Mouse (Mus musculus): ENCODE measurements around the gene Mfap5.
"Not testable (repeated sequence)": the region's sequence is repeated elsewhere in the genome, so short reads cannot be mapped to it uniquely, and the experiment has no call there.

The Mfap5 gene

GRCm38 (mm10) chr6:122565070-122565784 is 59.6 kb downstream of the Mfap5 start:
- no peak for DNase-seq

DNA sequence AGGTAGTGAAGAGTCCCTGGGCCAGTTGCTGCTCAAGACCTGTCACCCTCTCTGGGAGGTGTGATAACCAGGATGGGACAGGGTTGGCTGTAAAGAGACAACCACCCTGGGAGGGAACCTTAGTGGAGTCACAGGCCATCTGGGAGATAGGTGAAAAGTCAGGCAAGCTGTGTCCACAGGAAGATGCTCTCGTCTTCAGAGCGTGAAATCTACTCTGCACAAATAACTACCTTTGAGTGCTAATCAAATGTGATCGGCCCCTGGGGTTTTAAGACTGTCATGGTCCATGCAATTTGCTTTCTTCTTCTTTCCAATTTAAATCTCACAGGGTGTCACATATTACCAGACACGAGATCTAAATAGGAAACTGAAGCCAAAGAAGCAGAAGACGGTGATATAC is 63.5 kb downstream of the Mfap5 start:
- DNase-seq: no peak

DNA sequence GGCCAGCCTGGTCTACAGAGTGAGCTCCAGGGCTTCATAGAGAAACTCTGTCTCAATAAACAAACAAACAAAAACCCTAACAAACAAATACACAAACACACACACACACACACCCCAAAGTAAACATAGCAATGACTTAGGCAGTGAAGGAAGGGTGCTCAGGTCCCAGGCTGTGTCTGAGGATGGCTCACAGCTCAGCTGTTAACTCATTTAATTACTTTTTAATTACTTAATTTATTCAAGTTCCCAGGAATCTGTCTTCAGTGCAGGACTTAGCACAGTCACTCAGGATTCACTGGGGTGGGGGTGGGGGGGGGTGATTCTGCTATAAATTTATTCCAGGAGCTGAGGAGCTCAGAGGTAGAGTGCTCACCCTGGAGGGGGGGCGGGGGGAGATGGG is 64.1 kb downstream of the Mfap5 start:
- DNase-seq: no peak

- no peak for DNase-seq
Measured at GRCm38 (mm10) chr6:122570695-122571616, 65.3 kb downstream of the Mfap5 start.

DNA sequence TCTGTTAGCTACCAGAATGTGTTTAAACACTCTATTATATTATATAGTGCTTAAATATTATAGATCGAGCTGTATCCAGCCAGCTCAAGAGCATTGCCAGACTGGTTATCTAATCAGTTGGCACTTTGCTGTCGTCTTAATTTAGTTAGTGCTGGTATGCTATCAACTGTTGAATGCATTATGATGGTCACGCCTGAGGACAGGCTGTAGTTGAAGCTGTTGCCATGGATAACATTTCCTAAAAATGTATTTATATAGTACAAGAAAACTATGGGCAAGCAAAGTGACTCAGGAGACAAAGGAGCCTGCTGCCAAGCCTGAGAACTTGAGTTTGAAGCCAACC is 65.9 kb downstream of the Mfap5 start:
- no peak for DNase-seq

GRCm38 (mm10) chr6:122575037-122575436 is 69.4 kb downstream of the Mfap5 start:
- not testable (repeated sequence) for DNase-seq

DNA sequence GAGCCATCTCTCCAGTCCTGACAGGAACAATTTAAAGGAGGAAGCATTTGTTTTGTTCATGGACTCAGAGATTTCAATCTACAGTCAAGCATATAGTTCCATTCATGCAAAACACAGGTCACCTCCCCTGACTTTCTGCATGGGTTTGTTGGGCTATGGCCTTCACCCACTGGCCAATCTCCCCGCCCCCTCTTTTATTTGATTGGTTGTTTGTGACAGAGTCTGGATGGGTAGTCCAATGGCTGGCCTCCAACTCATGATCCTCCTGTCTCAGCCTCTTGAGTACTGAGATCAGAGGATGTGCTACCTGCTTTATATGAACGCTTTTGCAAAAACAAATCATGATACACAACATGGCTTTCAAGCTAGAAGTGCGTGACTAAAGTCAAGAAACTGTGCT is 71.4 kb downstream of the Mfap5 start:
- no peak for DNase-seq

Measured in kidney, postnatal 14 days (tissue).